Mouse (Mus musculus) adrenal gland, adult 2 months (tissue): ENCODE data around the gene Mtx3. TPM values are rescaled to one million over a fixed set of nuclear protein-coding genes. Genes with fewer than 3 reads are reported as not detected.

Experiments
- DNase-seq: peaks from one replicate; pipeline ENCODE4 v3.0.0; 2021
- polyA plus RNA-seq: library from polyadenylated mRNA; depleted of rRNA; stranded (reverse); fragments of >200 nt; gene quantifications from 2 replicates; pipeline ENCODE4 v1.2.3, GENCODE M21; 2012; rRNA removed
- total RNA-seq, 2 experiments: library from RNA; stranded (reverse); gene quantifications; 2 replicates each; pipeline ENCODE4 v1.2.3; 2021

Mtx3 gene
- total and polyA plus RNA-seq, 3 experiments, result 4.4 to 21.3 (median 18.8) TPM

GRCm38 (mm10) chr13:92884206-92884605 lies 39.6 kb downstream of the Mtx3 start:
- DNase-seq, result no peak

GRCm38 (mm10) chr13:92884930-92885329 lies 40.4 kb downstream of the Mtx3 start:
- DNase-seq, result no peak

- DNase-seq, result no peak
Observed at GRCm38 (mm10) chr13:92899087-92899486, 54.5 kb downstream of the Mtx3 start.

GRCm38 (mm10) chr13:92903291-92903690 lies 58.7 kb downstream of the Mtx3 start:
- no peak for DNase-seq

GRCm38 (mm10) chr13:92905944-92906343 lies 61.4 kb downstream of the Mtx3 start:
- no peak for DNase-seq

GRCm38 (mm10) chr13:92907366-92907765 lies 62.8 kb downstream of the Mtx3 start:
- DNase-seq, result no peak

Other genes starting within 250 kb of the Mtx3 start
- gene Serinc5, start 233.7 kb upstream of the Mtx3 start, total RNA-seq, result 100 to 1,000 TPM in 1 of 2 experiments, 10 to 100 TPM in 1; 39.4 to 119 TPM
- 20.0 and 38.6 TPM in 2 replicates for gene Serinc5, start 233.7 kb upstream of the Mtx3 start, polyA plus RNA-seq
- 1 to 10 TPM; 2.7 to 3.6 TPM for gene Thbs4, start 49.9 kb upstream of the Mtx3 start, total RNA-seq
- 1.3 and 1.5 TPM in 2 replicates for gene Thbs4, start 49.9 kb upstream of the Mtx3 start, polyA plus RNA-seq